Mouse (Mus musculus) intestine, embryonic 16.5 days (tissue): Measurements from ENCODE around the gene Rab30. TPM values are rescaled to one million over a fixed set of nuclear protein-coding genes. Genes with fewer than 3 reads are reported as not detected.
A peak's percentile ranks its signal among the peaks of the same experiment; 100 is the strongest.

ENCODE experiments used
- ATAC-seq: fragments of 200-750 bp; cut with Nextera tagmentation; 2 replicates; pipeline ENCODE4 v1.8.0; 2017; ENCODE audit warnings: moderate TSS enrichment, moderate library complexity
- H3K27ac ChIP-seq: fragments of 300-500 bp; sonication (generic); 2 replicates; pipeline ENCODE4 v1.5.1; 2014; ENCODE audit warnings: mild to moderate bottlenecking, low read length
- H3K27me3 ChIP-seq: fragments of 300-500 bp; sonication (generic); replicated peaks from 2 replicates; pipeline ENCODE4 v1.6.1; 2014; ENCODE audit warnings: low read length, control low read depth, mixed read lengths; ENCODE audit not compliant: control insufficient read depth, insufficient read depth
- H3K36me3 ChIP-seq: fragments of 300-500 bp; sonication (generic); 2 replicates; pipeline ENCODE4 v1.6.1; 2014; ENCODE audit warnings: low read length, control low read depth; ENCODE audit not compliant: control insufficient read depth, insufficient read depth
- H3K4me1 ChIP-seq: fragments of 300-500 bp; sonication (generic); 2 replicates; pipeline ENCODE4 v1.6.1; 2014; ENCODE audit warnings: low read length, control low read depth, mixed read lengths; ENCODE audit not compliant: control insufficient read depth, insufficient read depth
- H3K4me2 ChIP-seq: fragments of 300-500 bp; sonication (generic); 2 replicates; pipeline ENCODE4 v1.6.1; 2014; ENCODE audit warnings: low read depth, low read length, control low read depth
- H3K4me3 ChIP-seq: fragments of 300-500 bp; sonication (generic); 2 replicates; pipeline ENCODE4 v1.5.1; 2014; ENCODE audit warnings: mild to moderate bottlenecking, low read length
- H3K9ac ChIP-seq: fragments of 300-500 bp; sonication (generic); 2 replicates; pipeline ENCODE4 v1.6.1; 2014; ENCODE audit warnings: low read depth, low read length
- H3K9me3 ChIP-seq: fragments of 300-500 bp; sonication (generic); 2 replicates; pipeline ENCODE4 v1.6.1; 2016; ENCODE audit warnings: low read length, control low read depth; ENCODE audit not compliant: control insufficient read depth
- WGBS: fragments of 180-500 bp; shearing (Covaris S2); extraction: QIAGEN DNeasy Blood & Tissue Kit; methylation state at CpG from one replicate; pipeline ENCODE4 v1.1.7; 2014; 5-methylcytosine and 5-hydroxymethylcytosine counted together
- polyA plus RNA-seq: library from polyadenylated mRNA; unstranded; fragments of >200 nt; fragmentation: Nextera tagmentation; extraction: Ambion mirVana; gene quantifications from 2 replicates; pipeline ENCODE4 v1.2.1, GENCODE M21; 2015

Rab30 gene
- polyA plus RNA-seq, 1 experiment from 2014 or later = 30.3 TPM

DNA sequence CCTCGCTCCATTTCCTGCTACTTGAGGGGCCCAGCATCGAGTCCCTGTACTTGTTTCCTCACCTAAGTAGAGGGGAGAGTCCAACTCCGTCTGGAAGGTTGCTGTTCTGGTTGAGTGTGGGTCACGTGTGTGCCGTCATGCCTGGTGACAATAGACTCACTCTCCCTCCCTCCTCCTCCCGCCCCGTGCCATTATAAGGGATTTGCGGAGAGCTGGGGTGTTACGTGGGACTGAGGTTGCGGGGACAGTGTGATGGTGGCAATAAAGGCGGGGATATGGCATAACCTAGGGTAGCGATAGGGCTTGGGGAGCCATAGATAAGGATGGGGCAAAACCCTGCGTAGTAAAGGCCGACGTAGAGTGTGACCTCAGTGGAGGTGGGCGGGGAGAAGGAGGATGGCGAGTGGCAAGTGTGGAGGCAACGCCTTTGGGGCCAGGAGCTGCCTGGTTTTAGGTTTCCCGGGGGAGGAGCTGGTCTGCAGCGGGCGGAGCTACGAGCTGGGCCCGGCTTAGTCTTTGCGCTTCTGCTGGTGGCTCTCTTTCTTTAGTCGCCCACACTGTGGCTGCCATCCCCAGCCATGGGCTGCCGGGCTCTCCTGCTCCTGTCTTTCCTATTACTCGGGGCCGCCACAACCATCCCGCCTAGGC, 133.5 kb downstream of the Rab30 start:
- peak; percentile 92 for ATAC-seq
- H3K9ac ChIP-seq = peak overlapping the region; percentile 84
- no peaks in the 10 kb centered on the region for H3K27me3 ChIP-seq
- H3K36me3 ChIP-seq = no peaks in the 10 kb centered on the region
- WGBS = under 1% methylated on average over 29 of the region's 29 CpGs
- H3K9me3 ChIP-seq = no peaks in the 10 kb centered on the region
- H3K27ac ChIP-seq = peak overlapping the region; percentile 99
- peak overlapping the region; percentile 87 for H3K4me2 ChIP-seq
- peak overlapping the region; percentile 73 for H3K4me3 ChIP-seq
- peaks cover 12% of the 10 kb centered on the region for H3K4me1 ChIP-seq

DNA sequence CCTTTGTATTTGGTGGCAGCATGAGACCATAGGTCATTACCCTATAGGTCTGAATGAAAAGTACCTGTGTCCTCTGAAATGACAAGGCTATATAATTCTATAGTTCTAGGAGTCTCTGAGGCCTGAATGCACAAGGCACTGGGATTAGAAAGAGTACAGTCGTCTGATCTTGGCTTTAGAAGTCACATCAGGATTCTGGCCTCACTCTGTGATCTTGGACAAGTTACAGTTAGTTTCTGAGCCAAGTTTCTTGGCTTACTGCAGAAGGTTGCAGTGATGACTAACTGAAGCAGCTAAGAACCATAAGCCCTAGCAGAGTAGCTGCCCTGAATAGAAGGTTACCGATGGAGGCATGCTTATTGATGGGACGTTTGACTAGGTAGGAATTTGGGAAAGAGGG, 134.7 kb downstream of the Rab30 start:
- H3K4me1 ChIP-seq = peaks cover 12% of the 10 kb centered on the region
- WGBS = 37% methylated on average over 3 of the region's 3 CpGs
- H3K27me3 ChIP-seq = no peaks in the 10 kb centered on the region
- H3K4me2 ChIP-seq = peak overlapping the region; percentile 87
- ATAC-seq = no peak
- no peaks in the 10 kb centered on the region for H3K36me3 ChIP-seq
- no peaks in the 10 kb centered on the region for H3K9me3 ChIP-seq
- H3K27ac ChIP-seq = peak overlapping the region; percentile 61
- H3K4me3 ChIP-seq = peak overlapping the region; percentile 73
- H3K9ac ChIP-seq = peak overlapping the region; percentile 29; the same call in 1 of the 2 replicates

- H3K9ac ChIP-seq = 0 out of 2 replicates have a peak overlapping the region, but pooled peaks have one; percentile 6
- H3K27me3 ChIP-seq = no peaks in the 10 kb centered on the region
- WGBS = 39% methylated on average over 7 of the region's 7 CpGs
Measured at GRCm38 (mm10) chr7:92876538-92876937, 135.1 kb downstream of the Rab30 start.

DNA sequence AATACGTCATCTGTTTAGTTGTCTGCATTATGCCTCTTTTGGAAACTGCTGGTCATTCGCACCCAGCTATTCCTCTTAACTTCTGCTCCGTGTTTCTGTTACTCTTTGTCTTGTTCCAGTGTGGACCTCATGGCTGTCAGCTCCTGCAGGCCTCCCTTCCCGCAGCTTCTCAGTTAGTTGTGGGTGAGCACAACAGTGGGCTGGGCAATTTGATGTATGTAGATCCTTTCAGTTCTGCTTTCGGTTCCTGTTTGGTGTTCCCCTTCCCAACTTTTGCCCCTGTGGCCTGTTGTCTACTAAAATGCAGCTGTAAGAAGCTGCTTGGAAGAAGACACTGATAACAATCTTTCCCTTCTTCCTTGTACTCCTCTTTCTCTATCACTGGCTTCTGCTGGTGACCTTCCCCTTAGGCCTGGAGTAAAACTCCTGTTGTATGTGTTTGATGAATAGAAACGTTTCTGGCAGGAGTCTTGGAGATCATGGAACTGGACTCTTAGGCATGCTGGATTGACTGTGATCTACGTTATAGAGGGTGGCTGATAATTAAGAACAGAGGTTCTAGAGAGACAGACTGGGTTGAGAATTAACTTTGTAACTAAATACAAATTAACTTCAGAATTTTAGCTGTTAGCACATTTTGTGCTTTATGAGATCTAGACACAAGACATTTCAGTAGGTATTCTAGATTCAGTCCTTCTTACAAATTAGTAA, 137.3 kb downstream of the Rab30 start:
- no peak overlapping the region for H3K4me3 ChIP-seq
- no peak overlapping the region for H3K27ac ChIP-seq
- no peak overlapping the region for H3K4me2 ChIP-seq
- no peaks in the 10 kb centered on the region for H3K36me3 ChIP-seq
- WGBS = 74% methylated on average over 7 of the region's 7 CpGs
- H3K9me3 ChIP-seq = no peaks in the 10 kb centered on the region
- H3K9ac ChIP-seq = no peak overlapping the region
- ATAC-seq = no peak
- no peaks in the 10 kb centered on the region for H3K27me3 ChIP-seq
- peaks cover 5% of the 10 kb centered on the region for H3K4me1 ChIP-seq

More at GRCm38 (mm10) chr7:92876538-92876937, 135.1 kb downstream of the Rab30 start:
- peaks cover 12% of the 10 kb centered on the region for H3K4me1 ChIP-seq
- ATAC-seq = no peak
- H3K4me2 ChIP-seq = peak overlapping the region; percentile 87; the same call in 1 of the 2 replicates
- peak overlapping the region; percentile 34; the same call in 1 of the 2 replicates for H3K27ac ChIP-seq
- H3K4me3 ChIP-seq = peak overlapping the region; percentile 27
- H3K9me3 ChIP-seq = no peaks in the 10 kb centered on the region
- H3K36me3 ChIP-seq = no peaks in the 10 kb centered on the region

DNA sequence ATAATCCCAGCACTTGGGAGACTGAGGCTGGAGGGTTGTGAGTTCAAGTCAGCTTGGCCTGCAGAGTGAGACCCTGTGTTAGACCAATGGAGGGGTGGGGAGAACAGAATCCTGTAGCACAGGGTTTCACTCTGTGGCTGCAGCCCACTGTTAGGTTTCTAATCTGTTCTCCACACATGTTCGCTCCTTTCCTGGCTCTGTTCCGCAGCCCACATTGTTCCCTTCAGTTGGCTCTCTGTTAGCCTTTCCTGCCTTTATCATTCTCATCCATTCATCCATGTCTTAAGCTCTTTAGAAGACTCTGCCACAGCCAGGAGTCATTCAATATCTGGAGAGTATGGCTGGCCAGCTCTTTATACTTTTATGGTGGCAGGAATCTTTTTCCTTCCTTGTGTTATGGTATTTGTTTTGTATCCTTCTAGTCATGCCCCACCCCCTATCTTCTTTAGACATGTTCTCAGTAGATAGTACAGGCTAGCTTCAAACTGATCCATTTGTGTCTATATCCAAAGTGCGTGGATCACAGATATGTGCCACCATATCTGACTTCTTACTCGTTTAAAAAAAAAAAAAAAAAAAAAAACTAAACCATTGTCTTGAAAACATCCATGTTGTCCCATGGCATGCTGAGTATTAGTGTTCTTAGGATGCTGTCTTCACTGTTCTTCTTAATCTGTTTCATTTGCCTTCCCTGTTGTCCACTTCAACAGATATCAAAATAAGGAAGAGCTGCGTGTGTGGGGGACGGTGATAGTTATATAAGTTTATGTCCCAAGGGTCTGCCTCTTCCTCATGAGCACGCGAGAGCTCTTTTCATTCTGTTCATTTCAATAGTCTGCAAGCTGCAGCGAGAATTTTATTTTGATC, 142.7 kb downstream of the Rab30 start:
- no peak overlapping the region for H3K9ac ChIP-seq
- peak; percentile 36; the same call in 1 of the 2 replicates for ATAC-seq
- no peak overlapping the region for H3K4me2 ChIP-seq
- no peak overlapping the region for H3K4me3 ChIP-seq
- H3K36me3 ChIP-seq = no peaks in the 10 kb centered on the region
- no peaks in the 10 kb centered on the region for H3K27me3 ChIP-seq
- 87% methylated on average over 9 of the region's 9 CpGs for WGBS
- no peaks in the 10 kb centered on the region for H3K9me3 ChIP-seq
- peaks cover 7% of the 10 kb centered on the region; the same call in 1 of the 2 replicates for H3K4me1 ChIP-seq
- no peak overlapping the region for H3K27ac ChIP-seq

GRCm38 (mm10) chr7:92884998-92885660, 143.7 kb downstream of the Rab30 start:
- Histone ChIP-seq H3K4me2 (no peak overlapping the region), H3K9ac (no peak overlapping the region), H3K4me3 (no peak overlapping the region), H3K36me3 (no peaks in the 10 kb centered on the region), H3K27ac (no peak overlapping the region), H3K9me3 (no peaks in the 10 kb centered on the region), H3K4me1 (peaks cover 7% of the 10 kb centered on the region; the same call in 1 of the 2 replicates), H3K27me3 (no peaks in the 10 kb centered on the region)
- ATAC-seq = peak; percentile 65
- WGBS = 72% methylated on average over 6 of the region's 6 CpGs

GRCm38 (mm10) chr7:92886801-92887200, 145.4 kb downstream of the Rab30 start:
- no peak overlapping the region for H3K27ac ChIP-seq

GRCm38 (mm10) chr7:92887230-92887629, 145.8 kb downstream of the Rab30 start:
- H3K4me2 ChIP-seq = no peak overlapping the region
- H3K27ac ChIP-seq = no peak overlapping the region
- H3K9ac ChIP-seq = no peak overlapping the region
- no peak overlapping the region for H3K4me3 ChIP-seq
- peaks cover 7% of the 10 kb centered on the region; the same call in 1 of the 2 replicates for H3K4me1 ChIP-seq
- H3K9me3 ChIP-seq = no peaks in the 10 kb centered on the region
- no peaks in the 10 kb centered on the region for H3K36me3 ChIP-seq
- no peak for ATAC-seq
- no peaks in the 10 kb centered on the region for H3K27me3 ChIP-seq
- 88% methylated on average over 5 of the region's 5 CpGs for WGBS

More at GRCm38 (mm10) chr7:92886801-92887200, 145.4 kb downstream of the Rab30 start:
- Histone ChIP-seq H3K36me3 (no peaks in the 10 kb centered on the region), H3K4me3 (no peak overlapping the region), H3K4me2 (no peak overlapping the region), H3K9ac (no peak overlapping the region), H3K27me3 (no peaks in the 10 kb centered on the region), H3K4me1 (peaks cover 7% of the 10 kb centered on the region; the same call in 1 of the 2 replicates), H3K9me3 (no peaks in the 10 kb centered on the region)
- WGBS = 73% methylated on average over 7 of the region's 7 CpGs
- ATAC-seq = peak; percentile 21; the same call in 1 of the 2 replicates
